Mouse (Mus musculus) MEL (cell line): Measurements from ENCODE around the gene Fam53b. TPM values are rescaled to one million over a fixed set of nuclear protein-coding genes. Genes with fewer than 3 reads are reported as not detected.

Experiments
- DNase-seq: peaks from one replicate; pipeline ENCODE4 v3.0.0; 2011; ENCODE audit warnings: low read depth, low spot score
- H3K27ac ChIP-seq: 2 replicates; pipeline ENCODE4 v1.5.1; 2012; ENCODE audit warnings: low read depth, mild to moderate bottlenecking, control low read depth, low read length, moderate library complexity; ENCODE audit not compliant: control insufficient read depth
- H3K27me3 ChIP-seq, 2 experiments: fragments of 150-350 bp in 1 of 2; sonication (generic) in 1 of 2; 2 replicates each; pipeline ENCODE4 v1.6.1; 2012; ENCODE audit warnings: low read length in 2 of 2, mild to moderate bottlenecking in 2 of 2, improper control_type of control experiment in 1 of 2, moderate library complexity in 1 of 2; ENCODE audit not compliant: insufficient read depth in 2 of 2, control insufficient read depth in 1 of 2
- H3K36me3 ChIP-seq, 2 experiments: 2 replicates each; pipeline ENCODE4 v1.6.1; 2012 to 2014; ENCODE audit warnings: low read length in 2 of 2, improper control_type of control experiment in 1 of 2, inconsistent platforms in 1 of 2, mild to moderate bottlenecking in 1 of 2; ENCODE audit not compliant: insufficient read depth in 2 of 2, control insufficient read depth in 1 of 2
- H3K4me1 ChIP-seq, 2 experiments: fragments of 150-350 bp in 1 of 2; sonication (generic) in 1 of 2; 2 replicates each; pipeline ENCODE4 v1.6.1; 2012; ENCODE audit warnings: low read length in 2 of 2, improper control_type of control experiment in 1 of 2, mild to moderate bottlenecking in 1 of 2; ENCODE audit not compliant: insufficient read depth in 2 of 2, control insufficient read depth in 1 of 2
- H3K4me3 ChIP-seq, 2 experiments: fragments of 150-350 bp in 1 of 2; sonication (generic) in 1 of 2; 2 replicates each; pipeline ENCODE4 v1.5.1; 2012; ENCODE audit warnings: low read depth in 2 of 2, low read length in 2 of 2, mild to moderate bottlenecking in 2 of 2, moderate library complexity in 2 of 2, control low read depth in 1 of 2, improper control_type of control experiment in 1 of 2; ENCODE audit not compliant: control insufficient read depth in 1 of 2, insufficient read depth in 1 of 2
- H3K79me2 ChIP-seq: 2 replicates; pipeline ENCODE4 v1.6.1; 2012; ENCODE audit warnings: mild to moderate bottlenecking, low read length, moderate library complexity; ENCODE audit not compliant: control insufficient read depth, poor library complexity, insufficient read depth
- H3K9ac ChIP-seq: 2 replicates; pipeline ENCODE4 v1.6.1; 2012; ENCODE audit warnings: low read depth, mild to moderate bottlenecking, control low read depth, low read length, moderate library complexity; ENCODE audit not compliant: control insufficient read depth, poor library complexity, severe bottlenecking
- H3K9me3 ChIP-seq: fragments of 150-350 bp; sonication (generic); replicated peaks from 2 replicates; pipeline ENCODE4 v1.6.1; 2012; ENCODE audit warnings: mild to moderate bottlenecking, low read length, improper control_type of control experiment, moderate library complexity; ENCODE audit not compliant: insufficient read depth
- BHLHE40 ChIP-seq: IDR thresholded peaks from 2 replicates; pipeline ENCODE4 v1.6.1; 2012; ENCODE audit warnings: low read depth, mild to moderate bottlenecking, inconsistent platforms, low read length, improper control_type of control experiment, borderline replicate concordance
- CHD1 ChIP-seq: IDR thresholded peaks from 2 replicates; pipeline ENCODE4 v1.6.1; 2012; ENCODE audit warnings: low read depth, mild to moderate bottlenecking, inconsistent platforms, low read length, improper control_type of control experiment
- CHD2 ChIP-seq: IDR thresholded peaks from 2 replicates; pipeline ENCODE4 v1.6.1; 2011; ENCODE audit warnings: low read length, improper control_type of control experiment
- CTCF ChIP-seq, 3 experiments: IDR thresholded peaks in 2 of 3; conservative IDR thresholded peaks in 1 of 3; 2 replicates each; pipeline ENCODE4 v1.5.1; 2011 to 2012; ENCODE audit warnings: low read length in 3 of 3, low read depth in 2 of 3, mild to moderate bottlenecking in 2 of 3, improper control_type of control experiment in 1 of 3, inconsistent platforms in 1 of 3, mixed read lengths in 1 of 3, moderate library complexity in 1 of 3; ENCODE audit not compliant: control insufficient read depth in 1 of 3, insufficient read depth in 1 of 3, poor library complexity in 1 of 3, severe bottlenecking in 1 of 3
- E2F4 ChIP-seq: IDR thresholded peaks from 2 replicates; pipeline ENCODE4 v1.6.1; 2011; ENCODE audit warnings: low read depth, low read length, improper control_type of control experiment, borderline replicate concordance
- ELF1 ChIP-seq: IDR thresholded peaks from 2 replicates; pipeline ENCODE4 v1.6.1; 2014; ENCODE audit warnings: low read depth, mild to moderate bottlenecking, inconsistent platforms, low read length, improper control_type of control experiment, moderate library complexity
- EP300 ChIP-seq, 2 experiments: IDR thresholded peaks; 2 replicates each; pipeline ENCODE4 v1.6.1; 2011; ENCODE audit warnings: improper control_type of control experiment in 2 of 2, low read length in 2 of 2, low read depth in 1 of 2, mild to moderate bottlenecking in 1 of 2
- ETS1 ChIP-seq: IDR thresholded peaks from 2 replicates; pipeline ENCODE4 v1.6.1; 2012; ENCODE audit warnings: low read depth, mild to moderate bottlenecking, inconsistent platforms, low read length, improper control_type of control experiment, moderate library complexity
- GABPA ChIP-seq: IDR thresholded peaks from 2 replicates; pipeline ENCODE4 v1.6.1; 2012; ENCODE audit warnings: low read depth, mild to moderate bottlenecking, inconsistent platforms, low read length, improper control_type of control experiment, moderate library complexity
- GATA1 ChIP-seq: IDR thresholded peaks from 2 replicates; pipeline ENCODE4 v1.6.1; 2011; ENCODE audit warnings: low read depth, low read length, improper control_type of control experiment
- HCFC1 ChIP-seq: IDR thresholded peaks from 2 replicates; pipeline ENCODE4 v1.6.1; 2012; ENCODE audit warnings: low read depth, mild to moderate bottlenecking, inconsistent platforms, low read length, improper control_type of control experiment, moderate library complexity
- JUND ChIP-seq: IDR thresholded peaks from 2 replicates; pipeline ENCODE4 v1.6.1; 2011; ENCODE audit warnings: low read depth, mild to moderate bottlenecking, improper control_type of control experiment, low read length
- KAT2A ChIP-seq: conservative IDR thresholded peaks from 2 replicates; pipeline ENCODE4 v1.6.1; 2012; ENCODE audit warnings: low read depth, low read length, improper control_type of control experiment, inconsistent platforms
- MAFK ChIP-seq: IDR thresholded peaks from 2 replicates; pipeline ENCODE4 v1.6.1; 2011; ENCODE audit warnings: low read depth, mild to moderate bottlenecking, low read length, improper control_type of control experiment, borderline replicate concordance
- MAX ChIP-seq: IDR thresholded peaks from 2 replicates; pipeline ENCODE4 v1.6.1; 2011; ENCODE audit warnings: low read length, improper control_type of control experiment
- MAZ ChIP-seq: IDR thresholded peaks from 2 replicates; pipeline ENCODE4 v1.6.1; 2012; ENCODE audit warnings: low read depth, mild to moderate bottlenecking, inconsistent platforms, low read length, improper control_type of control experiment
- MEF2A ChIP-seq: IDR thresholded peaks from 2 replicates; pipeline ENCODE4 v1.6.1; 2014; ENCODE audit warnings: low read depth, mild to moderate bottlenecking, inconsistent platforms, low read length, improper control_type of control experiment; ENCODE audit not compliant: poor library complexity, insufficient replicate concordance, severe bottlenecking; ENCODE audit errors: extremely low read depth
- MXI1 ChIP-seq: IDR thresholded peaks from 2 replicates; pipeline ENCODE4 v1.6.1; 2011; ENCODE audit warnings: mild to moderate bottlenecking, low read depth, low read length, improper control_type of control experiment
- MYB ChIP-seq: IDR thresholded peaks from 2 replicates; pipeline ENCODE4 v1.6.1; 2011; ENCODE audit warnings: mild to moderate bottlenecking, low read depth, low read length, improper control_type of control experiment
- MYC ChIP-seq: IDR thresholded peaks from 2 replicates; pipeline ENCODE4 v1.6.1; 2011; ENCODE audit warnings: low read depth, mild to moderate bottlenecking, low read length, improper control_type of control experiment, moderate library complexity
- NELFE ChIP-seq: IDR thresholded peaks from 2 replicates; pipeline ENCODE4 v1.6.1; 2011; ENCODE audit warnings: low read depth, low read length, improper control_type of control experiment
- NRF1 ChIP-seq: IDR thresholded peaks from 2 replicates; pipeline ENCODE4 v1.6.1; 2014; ENCODE audit warnings: low read depth, mild to moderate bottlenecking, inconsistent platforms, low read length, improper control_type of control experiment, moderate library complexity; ENCODE audit not compliant: poor library complexity, insufficient read depth, severe bottlenecking
- POLR2A ChIP-seq, 2 experiments: IDR thresholded peaks; 2 replicates each; pipeline ENCODE4 v1.6.1; 2011 to 2012; ENCODE audit warnings: low read length in 2 of 2, mild to moderate bottlenecking in 2 of 2, control low read depth in 1 of 2, improper control_type of control experiment in 1 of 2, low read depth in 1 of 2, moderate library complexity in 1 of 2; ENCODE audit not compliant: control insufficient read depth in 1 of 2, insufficient read depth in 1 of 2, poor library complexity in 1 of 2
- POLR2AphosphoS2 ChIP-seq: IDR thresholded peaks from 2 replicates; pipeline ENCODE4 v1.6.1; 2011; ENCODE audit warnings: low read length, improper control_type of control experiment
- POLR2AphosphoS5 ChIP-seq: IDR thresholded peaks from 2 replicates; pipeline ENCODE4 v1.6.1; 2012; ENCODE audit warnings: low read depth, borderline replicate concordance, mild to moderate bottlenecking, inconsistent platforms, low read length, moderate library complexity, mixed read lengths
- RAD21 ChIP-seq: IDR thresholded peaks from 2 replicates; pipeline ENCODE4 v1.6.1; 2011; ENCODE audit warnings: mild to moderate bottlenecking, low read depth, low read length, improper control_type of control experiment
- RCOR1 ChIP-seq: IDR thresholded peaks from 2 replicates; pipeline ENCODE4 v1.6.1; 2012; ENCODE audit warnings: low read depth, mild to moderate bottlenecking, inconsistent platforms, low read length, improper control_type of control experiment
- SIN3A ChIP-seq: IDR thresholded peaks from 2 replicates; pipeline ENCODE4 v1.6.1; 2012; ENCODE audit warnings: low read length, improper control_type of control experiment, inconsistent platforms
- SMC3 ChIP-seq: IDR thresholded peaks from 2 replicates; pipeline ENCODE4 v1.6.1; 2011; ENCODE audit warnings: low read depth, low read length, improper control_type of control experiment
- TAL1 ChIP-seq: IDR thresholded peaks from 2 replicates; pipeline ENCODE4 v1.6.1; 2012; ENCODE audit warnings: mild to moderate bottlenecking, inconsistent platforms, low read length, moderate library complexity, mixed read lengths
- TBP ChIP-seq: IDR thresholded peaks from 2 replicates; pipeline ENCODE4 v1.8.0; 2011; ENCODE audit warnings: low read depth, low read length, improper control_type of control experiment
- TCF12 ChIP-seq: IDR thresholded peaks from 2 replicates; pipeline ENCODE4 v1.6.1; 2014; ENCODE audit warnings: low read depth, mild to moderate bottlenecking, inconsistent platforms, low read length, improper control_type of control experiment, moderate library complexity
- UBTF ChIP-seq: IDR thresholded peaks from 2 replicates; pipeline ENCODE4 v1.6.1; 2012; ENCODE audit warnings: low read depth, mild to moderate bottlenecking, inconsistent platforms, low read length, improper control_type of control experiment, moderate library complexity, borderline replicate concordance; ENCODE audit not compliant: insufficient read depth
- USF1 ChIP-seq: IDR thresholded peaks from 2 replicates; pipeline ENCODE4 v1.6.1; 2014; ENCODE audit warnings: low read depth, mild to moderate bottlenecking, inconsistent platforms, low read length, improper control_type of control experiment, moderate library complexity
- ZC3H11A ChIP-seq: IDR thresholded peaks from 2 replicates; pipeline ENCODE4 v1.6.1; 2012; ENCODE audit warnings: low read depth, mild to moderate bottlenecking, inconsistent platforms, low read length, improper control_type of control experiment
- ZKSCAN1 ChIP-seq: IDR thresholded peaks from 2 replicates; pipeline ENCODE4 v1.6.1; 2012; ENCODE audit warnings: low read depth, mild to moderate bottlenecking, inconsistent platforms, low read length, improper control_type of control experiment, moderate library complexity
- ZMIZ1 ChIP-seq: IDR thresholded peaks from 2 replicates; pipeline ENCODE4 v1.6.1; 2012; ENCODE audit warnings: low read depth, mild to moderate bottlenecking, inconsistent platforms, low read length, improper control_type of control experiment, moderate library complexity
- ZNF384 ChIP-seq: IDR thresholded peaks from 2 replicates; pipeline ENCODE4 v1.6.1; 2012; ENCODE audit warnings: low read depth, mild to moderate bottlenecking, inconsistent platforms, low read length, improper control_type of control experiment
- polyA plus RNA-seq, 2 experiments: library from polyadenylated mRNA; stranded (reverse) in 1 of 2; unstranded in 1 of 2; fragments of >175 nt in 1 of 2; fragments of >200 nt in 1 of 2; gene quantifications; 2 replicates each; pipeline versions ENCODE4 v1.2.1 to v1.2.4; 2012; ENCODE audit warnings: low replicate concordance in 2 of 2, low read depth in 1 of 2; ENCODE audit not compliant: insufficient read length in 2 of 2, insufficient read depth in 1 of 2, missing spikeins in 1 of 2
- total RNA-seq: library from RNA; depleted of rRNA; stranded (reverse); fragments of 300-350 nt; gene quantifications from 2 replicates; pipeline ENCODE4 v1.2.3, GENCODE M21; 2012

The Fam53b gene
- total and polyA plus RNA-seq, 3 experiments, result 7.9 to 15.4 TPM; not detected in 1

- H3K27ac ChIP-seq, result peak overlapping the region; percentile 48
- no peaks in the 10 kb centered on the region for H3K79me2 ChIP-seq
- no peaks in the 10 kb centered on the region for H3K27me3 ChIP-seq
- 0 out of 2 replicates have a peak overlapping the region, but pooled peaks have one; percentile 0 for H3K9ac ChIP-seq
- DNase-seq, result peak; percentile 52
- H3K4me3 ChIP-seq, result no peak overlapping the region
- no peaks in the 10 kb centered on the region for H3K9me3 ChIP-seq
- peaks cover 12 to 14% of the 10 kb centered on the region in 2 experiments for H3K4me1 ChIP-seq
- H3K36me3 ChIP-seq, result peaks cover 0 to 12% of the 10 kb centered on the region in 2 experiments; a peak in 2 of 4 replicates
- TF ChIP-seq CHD1 (no peak), RCOR1 (no peak), ZC3H11A (no peak), NRF1 (no peak), JUND (no peak), POLR2A (IDR thresholded peaks at IDR 0.05; ENCODE audit: control insufficient read depth in 1 of 2, insufficient read depth in 1 of 2, low read depth in 1 of 2, low read length in 2 of 2, poor library complexity in 1 of 2) (no peak), MAZ (no peak), ZKSCAN1 (no peak), TAL1 (no peak), MEF2A (no peak), RAD21 (no peak), POLR2AphosphoS2 (0 out of 2 replicates have a peak, but pooled peaks have one; percentile 31), ZNF384 (no peak), HCFC1 (no peak), E2F4 (no peak), GABPA (no peak), MAX (0 out of 2 replicates have a peak, but pooled peaks have one; percentile 15), EP300 (IDR thresholded peaks at IDR 0.05; ENCODE audit: low read depth in 1 of 2, low read length in 2 of 2) (peak in 1 of 2 experiments; percentile 40; a peak in 2 of 4 replicates), POLR2AphosphoS5 (no peak), CHD2 (no peak), KAT2A (peak; percentile 21; the same call in 1 of the 2 replicates), MYB (0 out of 2 replicates have a peak, but pooled peaks have one; percentile 19), MYC (no peak), TBP (no peak), MXI1 (no peak), MAFK (no peak), ELF1 (0 out of 2 replicates have a peak, but pooled peaks have one; percentile 21), CTCF (IDR thresholded peaks at IDR 0.05 in 2 of 3, conservative IDR thresholded peaks at IDR 0.05 in 1 of 3; ENCODE audit: control insufficient read depth in 1 of 3, insufficient read depth in 1 of 3, low read depth in 2 of 3, low read length in 3 of 3, poor library complexity in 1 of 3, severe bottlenecking in 1 of 3) (no peak), ZMIZ1 (no peak), SIN3A (no peak; the same call in 1 of the 2 replicates), UBTF (no peak), USF1 (peak; percentile 73), TCF12 (no peak), SMC3 (no peak), NELFE (no peak), GATA1 (no peak), ETS1 (0 out of 2 replicates have a peak, but pooled peaks have one; percentile 20), BHLHE40 (no peak)
Observed at GRCm38 (mm10) chr7:132679549-132679948, 134.1 kb downstream of the Fam53b start.
